In the genomic region with DNA sequence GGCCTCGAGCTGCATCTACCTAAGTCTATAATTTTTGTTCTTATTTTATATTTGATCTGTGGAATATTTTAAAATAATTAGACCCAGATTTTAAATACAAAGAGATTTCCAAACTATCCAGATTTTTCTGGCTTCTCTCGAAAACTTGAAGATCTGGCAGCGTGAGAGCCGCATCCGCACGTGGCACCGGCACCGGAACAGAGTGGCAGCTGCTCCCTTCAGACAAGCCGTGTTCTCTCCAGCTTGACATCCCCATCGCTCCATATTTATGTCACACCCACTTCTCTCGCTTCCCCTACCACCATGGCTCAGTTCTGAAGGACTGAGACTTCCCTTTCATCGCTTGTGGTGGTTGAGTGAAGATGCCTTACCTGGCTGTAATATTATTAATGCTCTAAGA, we compare ENCODE assay signal across 23 mouse cellular contexts.
A peak's percentile ranks its signal among the peaks of the same experiment; 100 is the strongest.
DNase-seq lines count a peak whose midpoint lies in the region; ATAC-seq and TF ChIP-seq lines count a peak whose summit lies in the region.
"Had no signal": no experiment of that assay in that cellular context is flagged by ENCODE, and none has a peak within 500 bp of the region (broad histone marks: within the 10 kb centered on the region; RNA-seq: fewer than 3 reads in every experiment).

No protein-coding gene starts in this region.

- H3K27me3 ChIP-seq in CH12.LX (replicated peaks), result no peaks in the 10 kb centered on the region
- H3K27me3 ChIP-seq: hindbrain, embryonic 13.5 days; intestine, embryonic 15.5 days had no signal

- peaks cover 2 to 22% of the 10 kb centered on the region in 2 experiments for H3K36me3 ChIP-seq in CH12.LX (replicated peaks in 1 of 2; ENCODE audit: control insufficient read depth in 1 of 2, insufficient read depth in 1 of 2, low read length in 1 of 2)
- H3K36me3 ChIP-seq: forebrain, embryonic 10.5 days; hindbrain, embryonic 10.5 days; hindbrain, embryonic 13.5 days; intestine, embryonic 15.5 days had no signal

- peaks cover 18 to 84% of the 10 kb centered on the region in 2 experiments for H3K4me1 ChIP-seq in CH12.LX (ENCODE audit: control insufficient read depth in 1 of 2, insufficient read depth in 2 of 2)
- H3K4me1 ChIP-seq: hindbrain, embryonic 10.5 days; hindbrain, embryonic 13.5 days; intestine, embryonic 15.5 days had no signal

- TF ChIP-seq CTCF in gastrocnemius, adult 2 months (IDR thresholded peaks at IDR 0.05), result no peak
- no peak for TF ChIP-seq CTCF in layer of hippocampus, adult 2 months (conservative IDR thresholded peaks at IDR 0.05)
- TF ChIP-seq CTCF in CH12.LX (conservative IDR thresholded peaks at IDR 0.05 in 1 of 2, IDR thresholded peaks at IDR 0.05 in 1 of 2; ENCODE audit: low read depth in 2 of 2, low read length in 2 of 2), result no peak

- ATAC-seq in cerebellum, adult (ENCODE audit: insufficient number of reproducible peaks, low FRiP score, low TSS enrichment), result no peak
- ATAC-seq: forebrain, embryonic 14.5 days; hindbrain, embryonic 16.5 days; intestine, embryonic 15.5 days had no signal

- H3K9me3 ChIP-seq in CH12.LX (replicated peaks; ENCODE audit: low read length), result no peaks in the 10 kb centered on the region
- H3K9me3 ChIP-seq: forebrain, embryonic 10.5 days; hindbrain, embryonic 10.5 days; hindbrain, embryonic 13.5 days; intestine, embryonic 15.5 days had no signal

- H3K27ac ChIP-seq in gastrocnemius, adult 2 months, result peak overlapping the region; percentile 6; the same call in 1 of the 2 replicates
- H3K27ac ChIP-seq in layer of hippocampus, adult 2 months, result peak overlapping the region; percentile 81
- peak overlapping the region; percentile 81 for H3K27ac ChIP-seq in CH12.LX (ENCODE audit: insufficient read depth, low read depth)
- H3K27ac ChIP-seq: forebrain, embryonic 10.5 days; hindbrain, embryonic 10.5 days; hindbrain, embryonic 13.5 days; intestine, embryonic 15.5 days had no signal

- peaks cover 56% of the 10 kb centered on the region for H3K79me2 ChIP-seq in CH12.LX (replicated peaks; ENCODE audit: control insufficient read depth, extremely low read depth, insufficient read depth, poor library complexity, severe bottlenecking)

- peak overlapping the region; percentile 94 for H3K4me2 ChIP-seq in CH12.LX (ENCODE audit: insufficient read depth, low read depth, poor library complexity, severe bottlenecking)
- H3K4me2 ChIP-seq: heart, embryonic 11.5 days; hindbrain, embryonic 13.5 days; intestine, embryonic 15.5 days had no signal

- H3K9ac ChIP-seq in CH12.LX (ENCODE audit: insufficient read depth, low read depth), result peak overlapping the region; percentile 62; the same call in 1 of the 2 replicates
- H3K9ac ChIP-seq: hindbrain, embryonic 13.5 days; intestine, embryonic 15.5 days had no signal

- intact Hi-C loops in gastrocnemius, adult 2 months (cut with DNase I), result no loop called here
- intact Hi-C loops in gastrocnemius, postnatal 36 days (cut with DNase I), result no loop called here

- no peak for TF ChIP-seq EP300 in CH12.LX (IDR thresholded peaks at IDR 0.05; ENCODE audit: low read length)

- H3K4me3 ChIP-seq in gastrocnemius, adult 2 months, result no peak overlapping the region
- no peak overlapping the region for H3K4me3 ChIP-seq in layer of hippocampus, adult 2 months
- H3K4me3 ChIP-seq in CH12.LX (replicated peaks in 1 of 3; ENCODE audit: low read depth in 2 of 3, low read length in 2 of 3, poor library complexity in 1 of 3), result no peak overlapping the region
- H3K4me3 ChIP-seq: forebrain, embryonic 10.5 days; hindbrain, embryonic 10.5 days; hindbrain, embryonic 13.5 days; intestine, embryonic 15.5 days had no signal

- TF ChIP-seq RAD21 in CH12.LX (IDR thresholded peaks at IDR 0.05; ENCODE audit: low read depth, low read length), result no peak

- peak; percentile 25 to 47 for DNase-seq in cerebellum, postnatal 14 days
- DNase-seq in gastrocnemius, adult 2 months, result no peak
- DNase-seq in gastrocnemius, postnatal 36 days, result no peak
- peak in 1 of 2 experiments; percentile 49 for DNase-seq in layer of hippocampus, adult 2 months (ENCODE audit: low spot score in 2 of 2)
- DNase-seq in layer of hippocampus, adult 9-11 months, result no peak
- DNase-seq in CH12.LX (ENCODE audit: extremely low read depth), result no peak
- no peak for DNase-seq in right cerebral cortex, adult 2 months (ENCODE audit: low spot score in 2 of 2)
- DNase-seq: adrenal gland, adult 2 months; adrenal gland, postnatal 14 days; B cell, adult 2 months; cerebellum, adult 2 months; cerebellum, adult 9-11 months; gastrocnemius, postnatal 25 days; heart, postnatal 36 days; kidney, adult 11 months had no signal

- peak; percentile 57 for TF ChIP-seq POLR2A in CH12.LX (IDR thresholded peaks at IDR 0.05; ENCODE audit: low read depth, low read length)

- dilution Hi-C loops in CH12.LX (cut with MboI; ENCODE audit: extremely low pct_ligation_motif_present, extremely low pct_unique_long_range_greater_than_20kb, low sequenced_read_pairs), result no loop called here

- in situ Hi-C loops in CH12.LX (cut with MboI; ENCODE audit: low pct_ligation_motif_present, low pct_unique_long_range_greater_than_20kb, low sequenced_read_pairs), result no loop called here

TF ChIP-seq in CH12.LX, 34 proteins besides CTCF, POLR2A, EP300 and RAD21:
- TF ChIP-seq MXI1 (IDR thresholded peaks at IDR 0.05; ENCODE audit: low read depth, low read length), result peak; percentile 95
- TF ChIP-seq ZNF384 (IDR thresholded peaks at IDR 0.05; ENCODE audit: low read depth, low read length), result no peak
- TF ChIP-seq NELFE (IDR thresholded peaks at IDR 0.05; ENCODE audit: low read depth, low read length), result no peak
- TF ChIP-seq USF2 (conservative IDR thresholded peaks at IDR 0.05; ENCODE audit: low read depth, low read length), result 0 out of 2 replicates have a peak, but pooled peaks have one; percentile 11
- peak; percentile 94 for TF ChIP-seq MYC (IDR thresholded peaks at IDR 0.05; ENCODE audit: low read depth, low read length)
- TF ChIP-seq MAX (IDR thresholded peaks at IDR 0.05; ENCODE audit: low read length), result peak; percentile 93
- peak; percentile 95 for TF ChIP-seq BHLHE40 (IDR thresholded peaks at IDR 0.05; ENCODE audit: low read depth, low read length)
- no peak for TF ChIP-seq NRF1 (IDR thresholded peaks at IDR 0.05; ENCODE audit: low read depth, low read length)

Comparison
In these comparisons a context has a peak if more than half of its experiments do, and no peak if none do; other contexts are left out.
1. DNase-seq: peak in cerebellum, postnatal 14 days (2 of 2); none in gastrocnemius, adult 2 months (single experiment), gastrocnemius, postnatal 36 days (0 of 2), layer of hippocampus, adult 9-11 months (single experiment), CH12.LX (single experiment) and right cerebral cortex, adult 2 months (0 of 2).
2. H3K27ac ChIP-seq: peak in every context shown above with its lines; median percentile 81 in layer of hippocampus, adult 2 months; 81 in CH12.LX; 6 in gastrocnemius, adult 2 months.